Mouse (Mus musculus) brain, embryonic 14.5 days (tissue): ENCODE measurements around the gene Mlip. TPM values are rescaled to one million over a fixed set of nuclear protein-coding genes. Genes with fewer than 3 reads are reported as not detected.

Source experiments
- DNase-seq: peaks from one replicate; pipeline ENCODE4 v3.0.0-alpha.2; 2011; ENCODE audit warnings: low read depth
- CTCF ChIP-seq: fragments of 200-500 bp; IDR thresholded peaks from 2 replicates; pipeline ENCODE4 v1.5.1; 2012; ENCODE audit warnings: inconsistent platforms, mild to moderate bottlenecking, moderate library complexity, borderline replicate concordance; ENCODE audit not compliant: insufficient read depth, insufficient read length; ENCODE audit errors: extremely low read depth
- POLR2A ChIP-seq: fragments of 200-500 bp; IDR thresholded peaks from 2 replicates; pipeline ENCODE4 v1.6.1; 2012; ENCODE audit warnings: mild to moderate bottlenecking, inconsistent platforms, borderline replicate concordance; ENCODE audit not compliant: poor library complexity, insufficient read depth, insufficient read length, severe bottlenecking; ENCODE audit errors: extremely low read depth
- polyA plus RNA-seq: library from polyadenylated mRNA; depleted of rRNA; stranded (reverse); fragments of >200 nt; gene quantifications from 2 replicates; pipeline ENCODE4 v1.2.3, GENCODE M21; 2012

Gene Mlip
- polyA plus RNA-seq, 1 experiment = 1.8 TPM

- TF ChIP-seq CTCF = no peak
- no peak for TF ChIP-seq POLR2A
- DNase-seq = no peak
These were observed 5.1 kb downstream of the Mlip start for GRCm38 (mm10) chr9:77347704-77348103.

GRCm38 (mm10) chr9:77344318-77344717 lies 8.5 kb downstream of the Mlip start:
- TF ChIP-seq CTCF = no peak
- no peak for TF ChIP-seq POLR2A

GRCm38 (mm10) chr9:77340159-77340862 lies 12.5 kb downstream of the Mlip start:
- peak; percentile 91 for DNase-seq
- TF ChIP-seq POLR2A (no peak), CTCF (no peak)

More at GRCm38 (mm10) chr9:77344318-77344717, 8.5 kb downstream of the Mlip start:
- no peak for DNase-seq

DNA sequence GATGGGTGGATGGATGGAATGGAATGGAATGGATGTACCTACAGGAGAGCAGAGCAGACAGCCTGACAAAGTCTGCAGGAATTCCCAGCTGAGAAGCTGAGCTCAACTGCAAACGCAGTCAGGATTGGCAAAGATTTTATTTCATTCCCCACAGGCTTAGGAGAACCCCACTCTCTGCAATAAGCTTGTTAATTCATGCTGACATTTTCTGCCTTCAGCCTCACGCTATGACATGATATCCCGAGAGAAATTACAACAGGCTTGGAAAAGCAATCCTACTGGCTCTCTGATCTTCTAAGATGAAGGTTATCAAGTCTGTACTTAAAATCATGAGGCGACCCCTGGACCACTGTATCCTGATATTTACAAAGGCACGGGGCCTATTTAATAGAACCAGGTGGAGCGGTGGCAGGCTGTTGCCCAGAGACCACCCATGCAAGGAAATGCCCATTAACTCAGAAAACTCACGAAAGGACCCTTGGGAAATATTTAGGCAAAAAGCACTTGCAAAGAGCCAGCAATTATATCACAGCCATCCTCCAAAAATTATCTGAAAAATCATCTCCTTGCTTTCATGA lies 13.1 kb downstream of the Mlip start:
- TF ChIP-seq POLR2A = no peak
- no peak for TF ChIP-seq CTCF
- DNase-seq = peak; percentile 71

GRCm38 (mm10) chr9:77335370-77335769 lies 17.4 kb downstream of the Mlip start:
- peak; percentile 43 for DNase-seq
- no peak for TF ChIP-seq CTCF
- TF ChIP-seq POLR2A = no peak

DNA sequence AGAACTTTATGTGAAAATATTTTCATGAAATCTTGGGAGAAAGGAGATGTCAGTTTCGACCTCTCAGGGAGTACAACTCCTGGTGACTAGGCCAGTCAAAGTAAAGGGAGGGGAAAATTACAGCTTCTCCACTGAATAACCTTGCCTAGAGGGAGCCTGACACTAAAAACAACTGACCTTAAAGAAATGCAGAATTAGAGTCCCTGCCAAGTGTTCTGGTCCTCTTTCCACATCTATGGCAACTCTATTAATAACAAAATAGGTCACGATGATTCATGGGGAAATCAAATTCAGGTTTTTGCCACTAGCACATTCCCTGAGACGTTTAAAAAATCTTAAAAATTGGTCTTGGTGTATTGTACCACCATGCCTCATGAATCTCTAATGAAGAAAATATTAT lies 34.4 kb downstream of the Mlip start:
- no peak for DNase-seq
- TF ChIP-seq POLR2A (no peak), CTCF (no peak)

GRCm38 (mm10) chr9:77310548-77310947 lies 42.2 kb downstream of the Mlip start:
- DNase-seq = no peak
- no peak for TF ChIP-seq POLR2A
- TF ChIP-seq CTCF = no peak

DNA sequence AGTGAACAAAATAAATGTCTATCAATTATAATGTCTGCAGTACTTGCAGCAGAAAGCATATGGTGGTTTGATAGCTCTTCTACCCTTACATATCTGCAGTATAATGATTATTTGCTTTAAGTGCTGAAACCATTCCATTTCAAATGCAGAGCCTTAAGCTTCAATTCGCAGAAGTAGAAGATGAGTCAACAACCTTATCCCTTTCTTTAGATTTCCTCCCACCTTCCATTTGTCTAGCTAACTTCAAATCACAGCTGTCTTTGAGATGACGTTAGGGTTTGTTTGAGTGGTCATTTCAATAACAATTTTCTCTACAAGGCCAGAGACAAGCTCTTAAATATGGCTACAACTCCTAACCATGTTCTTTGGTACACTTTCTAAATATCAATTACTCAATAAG lies 47.4 kb downstream of the Mlip start:
- no peak for TF ChIP-seq CTCF
- TF ChIP-seq POLR2A = no peak

GRCm38 (mm10) chr9:77302340-77302739 lies 50.4 kb downstream of the Mlip start:
- TF ChIP-seq CTCF = no peak
- no peak for TF ChIP-seq POLR2A
- DNase-seq = peak; percentile 33

More for the DNA sequence above, 47.4 kb downstream of the Mlip start:
- DNase-seq = no peak

DNA sequence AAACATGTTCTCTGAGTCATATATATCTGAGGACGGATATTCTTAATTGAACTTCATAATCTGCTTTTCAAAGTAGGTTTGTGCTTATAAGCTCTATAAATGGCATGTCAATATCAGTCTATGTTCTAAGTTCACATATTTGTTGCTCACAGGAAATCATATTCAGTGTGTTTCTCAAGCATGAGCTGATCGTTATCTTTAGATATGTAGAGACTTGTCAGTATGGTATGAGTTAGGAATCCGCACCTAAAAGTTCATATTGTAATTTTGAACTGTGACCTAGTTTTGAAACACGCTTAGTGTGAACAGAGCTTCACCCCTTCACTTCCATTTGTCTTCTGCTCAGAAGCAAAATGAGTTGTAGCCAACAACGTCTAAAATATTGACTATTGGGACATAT lies 64.8 kb downstream of the Mlip start:
- no peak for DNase-seq
- TF ChIP-seq POLR2A (no peak), CTCF (no peak)

- no peak for DNase-seq
- TF ChIP-seq POLR2A = no peak
- no peak for TF ChIP-seq CTCF
These were observed 73.4 kb downstream of the Mlip start for GRCm38 (mm10) chr9:77279371-77279770.

GRCm38 (mm10) chr9:77278055-77278454 lies 74.7 kb downstream of the Mlip start:
- TF ChIP-seq POLR2A (no peak), CTCF (no peak)
- DNase-seq = peak; percentile 15

DNA sequence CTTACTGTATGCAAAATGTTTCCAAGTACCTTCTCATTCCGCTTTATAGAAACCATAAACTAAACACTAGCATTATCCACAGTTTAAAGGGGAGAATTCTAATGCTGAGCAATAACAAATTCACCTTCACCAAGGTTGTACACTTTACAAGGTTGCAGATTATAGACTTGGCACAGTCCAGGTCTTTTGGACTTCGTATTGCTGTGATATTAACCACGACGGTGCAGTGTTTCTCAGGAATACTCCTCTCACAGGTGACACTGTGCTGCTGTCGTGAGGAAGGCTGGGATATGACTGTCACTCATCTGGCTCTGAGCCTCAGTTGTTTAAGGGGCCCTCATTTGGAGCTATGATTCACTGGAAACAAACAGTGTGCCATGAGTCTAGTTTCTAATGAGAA lies 75.5 kb downstream of the Mlip start:
- TF ChIP-seq POLR2A = no peak
- TF ChIP-seq CTCF = no peak
- DNase-seq = peak; percentile 42
